Mouse (Mus musculus): ENCODE data around the gene Wdtc1.
A peak's percentile ranks its signal among the peaks of the same experiment; 100 is the strongest.

Wdtc1 gene

GRCm38 (mm10) chr4:133375812-133376577, 22.7 kb upstream of the Wdtc1 start:
- peak; percentile 55 for DNase-seq

GRCm38 (mm10) chr4:133374011-133374410, 20.7 kb upstream of the Wdtc1 start:
- DNase-seq = no peak

GRCm38 (mm10) chr4:133372278-133372665, 19.0 kb upstream of the Wdtc1 start:
- peak; percentile 50 for DNase-seq

- no peak for DNase-seq
Observed at GRCm38 (mm10) chr4:133371621-133372277, 18.5 kb upstream of the Wdtc1 start.

- DNase-seq = peak; percentile 48
Observed at GRCm38 (mm10) chr4:133370298-133371274, 17.3 kb upstream of the Wdtc1 start.

GRCm38 (mm10) chr4:133369553-133370297, 16.4 kb upstream of the Wdtc1 start, which contains the start of gene Slc9a1:
Gene Slc9a1, plus strand, starts transcription at chr4:133369706.
- peak; percentile 94 for DNase-seq

GRCm38 (mm10) chr4:133354641-133355040, 1.4 kb upstream of the Wdtc1 start:
- no peak for DNase-seq

GRCm38 (mm10) chr4:133352797-133353196, 484 bp downstream of the Wdtc1 start:
- no peak for DNase-seq

GRCm38 (mm10) chr4:133348051-133348775, 5.1 kb downstream of the Wdtc1 start:
- DNase-seq = no peak

- no peak for DNase-seq
Observed at GRCm38 (mm10) chr4:133347624-133348023, 5.7 kb downstream of the Wdtc1 start.

GRCm38 (mm10) chr4:133346577-133346976, 6.7 kb downstream of the Wdtc1 start:
- DNase-seq = no peak

GRCm38 (mm10) chr4:133345702-133346101, 7.6 kb downstream of the Wdtc1 start:
- DNase-seq = no peak

- DNase-seq = no peak
Observed at GRCm38 (mm10) chr4:133344112-133344511, 9.2 kb downstream of the Wdtc1 start.

GRCm38 (mm10) chr4:133340217-133340616, 13.1 kb downstream of the Wdtc1 start:
- no peak for DNase-seq

GRCm38 (mm10) chr4:133339148-133339749, 14.0 kb downstream of the Wdtc1 start:
- DNase-seq = peak; percentile 99

- no peak for DNase-seq
Observed at GRCm38 (mm10) chr4:133338521-133339095, 14.7 kb downstream of the Wdtc1 start.

- no peak for DNase-seq
Observed at GRCm38 (mm10) chr4:133337833-133338520, 15.3 kb downstream of the Wdtc1 start.

- no peak for DNase-seq
Observed at GRCm38 (mm10) chr4:133333306-133333705, 20.0 kb downstream of the Wdtc1 start.

- DNase-seq = no peak
Observed at GRCm38 (mm10) chr4:133330296-133330695, 23.0 kb downstream of the Wdtc1 start.

GRCm38 (mm10) chr4:133328129-133328528, 25.2 kb downstream of the Wdtc1 start:
- no peak for DNase-seq
